Mouse (Mus musculus): ENCODE data around the gene Gpr12. TPM values are rescaled to one million over a fixed set of nuclear protein-coding genes. Genes with fewer than 3 reads are reported as not detected.
"Not testable (repeated sequence)": the region's sequence is repeated elsewhere in the genome, so short reads cannot be mapped to it uniquely, and the experiment has no call there.

Gpr12 gene
- polyA plus RNA-seq, 1 experiment from 2014 or later = 13.4 TPM

DNA sequence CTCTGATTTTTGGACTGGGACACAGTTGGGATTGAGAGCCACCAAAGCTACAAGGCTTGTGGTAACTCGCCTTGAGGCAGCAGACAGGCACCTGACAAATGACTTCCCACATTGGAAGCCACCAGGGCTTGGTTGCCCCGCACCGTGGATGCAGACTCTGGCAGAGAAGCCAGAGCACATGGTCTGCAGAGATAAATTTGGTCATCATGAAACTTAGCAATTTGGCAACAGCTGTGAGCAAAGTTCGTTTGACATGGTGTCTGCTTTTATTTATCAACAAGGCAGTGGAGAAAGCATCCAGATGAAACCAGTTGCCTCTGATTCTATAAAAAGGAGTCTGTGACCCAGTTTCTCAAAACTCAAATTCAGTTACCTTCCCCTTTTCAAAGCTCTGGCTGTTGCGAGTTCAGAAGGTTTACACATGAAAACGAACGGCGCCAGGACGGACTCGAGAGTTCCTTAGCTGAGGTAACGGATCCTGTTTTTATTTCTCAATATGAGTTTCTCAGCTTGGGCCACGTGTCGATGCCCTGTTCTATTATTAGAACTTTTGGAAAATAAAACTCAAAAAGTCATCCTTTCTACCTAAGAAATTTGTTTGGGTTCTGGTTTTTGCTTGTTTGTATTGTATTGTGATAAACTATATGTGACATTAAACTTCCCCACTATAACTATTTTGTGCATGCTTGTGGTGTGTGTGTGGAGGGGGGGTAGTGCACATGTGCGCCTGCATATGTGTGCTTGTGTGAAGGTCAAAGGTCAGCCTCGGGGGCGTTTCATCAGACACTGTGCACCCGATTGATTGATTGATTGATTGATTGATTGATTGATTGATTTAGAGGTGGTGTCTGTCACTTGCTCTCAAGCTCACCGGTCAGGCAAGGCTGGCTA, 11.8 kb upstream of the Gpr12 start:
- no peaks in the 10 kb centered on the region for H3K27me3 ChIP-seq (ENCODE audit: control insufficient read depth, insufficient read depth, low read length)
- H3K27ac ChIP-seq (replicated peaks; ENCODE audit: low read depth, low read length) = no peak overlapping the region
- 87% methylated on average over 18 of the region's 18 CpGs for WGBS
- no peaks in the 10 kb centered on the region for H3K4me1 ChIP-seq (ENCODE audit: control insufficient read depth, insufficient read depth, low read length)
- ATAC-seq (ENCODE audit: low FRiP score, low TSS enrichment) (no peak), DNase-seq (no peak)
- H3K4me2 ChIP-seq (ENCODE audit: low read length) = no peak overlapping the region
- H3K36me3 ChIP-seq (ENCODE audit: control insufficient read depth, insufficient read depth, low read length) = no peaks in the 10 kb centered on the region
- no peaks in the 10 kb centered on the region for H3K9me3 ChIP-seq (ENCODE audit: control insufficient read depth, low read length)
- no peak overlapping the region for H3K9ac ChIP-seq (replicated peaks; ENCODE audit: low read length)
- H3K4me3 ChIP-seq (replicated peaks; ENCODE audit: low read depth, low read length) = no peak overlapping the region

DNA sequence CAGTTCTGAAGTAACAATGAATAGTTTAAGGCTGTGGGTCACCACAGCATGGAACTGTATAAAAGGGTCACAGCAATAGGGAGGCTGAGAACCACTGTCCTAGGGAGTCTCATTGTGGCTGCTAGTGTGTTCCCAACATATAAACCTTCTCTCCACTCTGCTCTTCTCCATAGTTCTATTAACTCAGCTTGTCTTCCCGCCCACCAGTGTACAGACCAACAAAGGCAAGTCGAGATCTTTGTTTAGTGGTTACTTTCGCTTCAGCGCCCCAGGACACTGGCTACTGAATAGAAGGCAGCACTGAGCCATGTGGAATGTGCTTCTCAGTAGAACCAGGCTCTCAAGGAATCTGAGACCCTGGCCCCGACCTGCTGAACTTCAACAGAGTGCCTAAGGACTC, 7.5 kb upstream of the Gpr12 start:
- 13% methylated on average over 5 of the region's 5 CpGs for WGBS
- H3K4me3 ChIP-seq (replicated peaks; ENCODE audit: low read depth, low read length) = no peak overlapping the region
- 0 out of 2 replicates have a peak, but pooled peaks cover 5% of the 10 kb centered on the region for H3K27me3 ChIP-seq (ENCODE audit: control insufficient read depth, insufficient read depth, low read length)
- no peaks in the 10 kb centered on the region for H3K36me3 ChIP-seq (ENCODE audit: control insufficient read depth, insufficient read depth, low read length)
- H3K4me2 ChIP-seq (ENCODE audit: low read length) = no peak overlapping the region
- H3K27ac ChIP-seq (replicated peaks; ENCODE audit: low read depth, low read length) = no peak overlapping the region
- H3K9me3 ChIP-seq (ENCODE audit: control insufficient read depth, low read length) = no peaks in the 10 kb centered on the region
- no peak overlapping the region for H3K9ac ChIP-seq (replicated peaks; ENCODE audit: low read length)
- DNase-seq = no peak
- no peak for ATAC-seq (ENCODE audit: low FRiP score, low TSS enrichment)
- no peaks in the 10 kb centered on the region for H3K4me1 ChIP-seq (ENCODE audit: control insufficient read depth, insufficient read depth, low read length)

DNA sequence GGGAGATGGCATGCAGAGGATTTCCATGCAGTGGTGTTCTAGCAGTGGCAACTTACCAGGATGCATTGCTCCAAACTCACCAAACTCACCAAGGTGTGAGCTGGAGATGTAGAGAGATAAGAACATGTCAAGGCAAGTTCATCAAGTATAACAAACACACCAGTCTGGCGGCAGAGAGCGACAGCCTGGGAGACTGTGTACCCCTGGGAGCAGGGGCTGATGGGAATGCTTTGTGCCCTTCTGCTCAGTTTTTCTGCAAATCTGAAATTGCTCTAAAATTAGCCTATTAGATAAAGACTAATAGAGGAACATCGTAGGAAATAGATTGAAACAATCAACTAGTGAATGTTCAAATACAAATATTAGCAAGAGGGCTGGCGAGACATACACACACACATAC, 6.6 kb upstream of the Gpr12 start:
- no peak overlapping the region for H3K9ac ChIP-seq (replicated peaks; ENCODE audit: low read length)
- WGBS = 91% methylated on average over 4 of the region's 4 CpGs
- ATAC-seq (ENCODE audit: low FRiP score, low TSS enrichment) (no peak), DNase-seq (no peak)
- no peaks in the 10 kb centered on the region for H3K9me3 ChIP-seq (ENCODE audit: control insufficient read depth, low read length)
- peaks cover 9% of the 10 kb centered on the region; the same call in 1 of the 2 replicates for H3K27me3 ChIP-seq (ENCODE audit: control insufficient read depth, insufficient read depth, low read length)
- H3K36me3 ChIP-seq (ENCODE audit: control insufficient read depth, insufficient read depth, low read length) = no peaks in the 10 kb centered on the region
- H3K4me1 ChIP-seq (ENCODE audit: control insufficient read depth, insufficient read depth, low read length) = no peaks in the 10 kb centered on the region
- no peak overlapping the region for H3K4me2 ChIP-seq (ENCODE audit: low read length)
- no peak overlapping the region for H3K27ac ChIP-seq (replicated peaks; ENCODE audit: low read depth, low read length)
- no peak overlapping the region for H3K4me3 ChIP-seq (replicated peaks; ENCODE audit: low read depth, low read length)

DNA sequence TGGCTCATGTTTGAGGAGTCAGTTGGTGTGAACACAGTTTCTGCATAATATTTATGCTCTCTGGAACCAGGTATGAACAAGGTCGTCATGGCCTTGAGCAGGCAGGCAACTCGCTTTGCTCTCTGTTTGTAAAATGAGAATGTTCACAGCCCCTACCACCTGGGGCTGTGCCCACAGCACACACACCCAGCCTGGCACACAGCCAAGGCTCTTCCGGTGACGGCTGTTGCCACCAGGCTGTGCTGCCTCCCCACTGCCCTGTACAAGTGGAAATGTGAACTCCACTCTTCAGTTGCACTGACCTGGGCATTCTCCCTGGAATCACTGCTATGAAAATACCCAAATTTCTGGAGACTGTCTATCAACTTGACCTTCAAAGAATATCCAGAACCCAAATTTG, 5.9 kb upstream of the Gpr12 start:
- DNase-seq = peak; percentile 24
- Histone ChIP-seq H3K36me3 (ENCODE audit: control insufficient read depth, insufficient read depth, low read length) (no peaks in the 10 kb centered on the region), H3K4me1 (ENCODE audit: control insufficient read depth, insufficient read depth, low read length) (no peaks in the 10 kb centered on the region), H3K9ac (replicated peaks; ENCODE audit: low read length) (no peak overlapping the region), H3K9me3 (ENCODE audit: control insufficient read depth, low read length) (no peaks in the 10 kb centered on the region), H3K27me3 (ENCODE audit: control insufficient read depth, insufficient read depth, low read length) (peaks cover 15% of the 10 kb centered on the region), H3K4me3 (replicated peaks; ENCODE audit: low read depth, low read length) (no peak overlapping the region), H3K4me2 (ENCODE audit: low read length) (no peak overlapping the region), H3K27ac (replicated peaks; ENCODE audit: low read depth, low read length) (no peak overlapping the region)
- no peak for ATAC-seq (ENCODE audit: low FRiP score, low TSS enrichment)
- WGBS = 65% methylated on average over 4 of the region's 4 CpGs

DNA sequence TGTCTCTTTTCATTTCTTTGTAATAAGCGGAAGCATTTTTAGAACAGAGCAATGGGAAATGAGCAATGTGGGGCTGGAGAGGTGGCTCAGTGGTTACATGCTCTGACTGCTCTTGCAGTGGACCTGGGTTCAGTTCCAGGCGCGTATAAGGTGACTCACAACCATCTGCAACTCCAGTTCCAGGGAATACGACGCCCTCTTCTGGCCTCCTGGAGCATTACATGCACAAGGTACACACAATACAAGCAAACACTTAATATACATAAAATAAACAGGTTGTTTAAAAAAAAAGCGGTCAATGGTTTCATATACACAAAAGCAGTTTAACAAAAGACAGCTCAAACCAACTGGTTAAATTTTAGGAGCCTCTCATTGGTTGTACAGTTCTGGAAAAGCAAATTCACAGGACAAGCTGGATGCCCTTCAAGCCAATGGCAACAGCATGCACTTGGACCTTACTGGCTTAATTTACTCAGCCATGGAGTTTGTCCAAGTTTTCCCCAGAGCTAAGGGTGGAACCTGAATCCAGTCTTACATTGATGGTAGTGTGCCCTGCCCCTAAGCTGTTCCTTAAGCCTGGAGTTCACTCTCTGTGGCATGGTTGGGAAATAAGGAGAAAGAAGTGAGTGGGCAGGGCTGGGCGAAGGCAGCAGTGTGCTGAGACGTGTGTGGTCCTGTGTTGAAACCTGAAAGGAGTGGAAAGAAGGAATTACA, 1.5 kb upstream of the Gpr12 start:
- H3K27me3 ChIP-seq (ENCODE audit: control insufficient read depth, insufficient read depth, low read length) = peaks cover 31% of the 10 kb centered on the region
- H3K4me3 ChIP-seq (replicated peaks; ENCODE audit: low read depth, low read length) = no peak overlapping the region
- WGBS = 75% methylated on average over 8 of the region's 8 CpGs
- no peak overlapping the region for H3K9ac ChIP-seq (replicated peaks; ENCODE audit: low read length)
- H3K9me3 ChIP-seq (ENCODE audit: control insufficient read depth, low read length) = no peaks in the 10 kb centered on the region
- DNase-seq = no peak
- no peak for ATAC-seq (ENCODE audit: low FRiP score, low TSS enrichment)
- H3K27ac ChIP-seq (replicated peaks; ENCODE audit: low read depth, low read length) = no peak overlapping the region
- H3K36me3 ChIP-seq (ENCODE audit: control insufficient read depth, insufficient read depth, low read length) = no peaks in the 10 kb centered on the region
- no peak overlapping the region for H3K4me2 ChIP-seq (ENCODE audit: low read length)
- H3K4me1 ChIP-seq (ENCODE audit: control insufficient read depth, insufficient read depth, low read length) = no peaks in the 10 kb centered on the region

DNA sequence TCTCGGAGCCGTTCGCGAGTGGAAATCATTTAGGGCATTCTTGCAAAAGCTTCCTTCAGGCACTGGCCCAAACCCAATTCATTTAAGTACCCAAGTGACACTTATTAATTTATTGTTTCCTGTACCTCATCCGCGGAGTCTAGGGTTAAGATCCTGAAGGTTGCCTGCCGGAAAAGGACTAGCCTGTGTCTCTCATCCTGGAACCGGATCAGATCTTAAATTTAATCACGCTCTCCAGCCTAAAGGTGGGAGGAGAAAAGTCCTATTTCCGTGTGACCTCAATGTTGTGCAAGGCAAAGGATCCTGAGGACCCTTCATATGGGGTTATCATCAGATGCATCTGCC, 240 bp upstream of the Gpr12 start:
- ATAC-seq (ENCODE audit: low FRiP score, low TSS enrichment) (no peak), DNase-seq (no peak)

DNA sequence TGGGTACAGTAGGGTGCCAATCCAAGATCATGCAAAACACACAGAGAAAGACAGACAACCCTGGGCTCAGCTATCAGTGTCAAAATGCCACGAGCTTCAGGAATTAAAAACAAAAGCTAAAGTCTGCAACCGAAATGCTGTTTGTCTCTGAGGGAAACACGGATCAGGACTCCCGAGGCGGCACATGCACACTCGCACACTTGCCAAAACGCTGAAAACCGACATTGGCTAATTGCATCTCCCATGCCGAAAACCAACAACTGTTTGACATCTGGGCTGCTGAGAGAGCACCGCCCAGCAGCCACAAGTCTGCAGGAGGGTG, 922 bp downstream of the Gpr12 start:
- peak overlapping the region; percentile 78 for H3K9ac ChIP-seq (replicated peaks; ENCODE audit: low read length)
- H3K4me2 ChIP-seq (ENCODE audit: low read length) = peak overlapping the region; percentile 85
- ATAC-seq (ENCODE audit: low FRiP score, low TSS enrichment) (no peak), DNase-seq (peak; percentile 53)
- WGBS = 6% methylated on average over 10 of the region's 10 CpGs
- H3K9me3 ChIP-seq (ENCODE audit: control insufficient read depth, low read length) = no peaks in the 10 kb centered on the region
- peak overlapping the region; percentile 61 for H3K4me3 ChIP-seq (replicated peaks; ENCODE audit: low read depth, low read length)
- H3K4me1 ChIP-seq (ENCODE audit: control insufficient read depth, insufficient read depth, low read length) = no peaks in the 10 kb centered on the region
- H3K27me3 ChIP-seq (ENCODE audit: control insufficient read depth, insufficient read depth, low read length) = peaks cover 26% of the 10 kb centered on the region
- H3K27ac ChIP-seq (replicated peaks; ENCODE audit: low read depth, low read length) = no peak overlapping the region
- no peaks in the 10 kb centered on the region for H3K36me3 ChIP-seq (ENCODE audit: control insufficient read depth, insufficient read depth, low read length)

More for the DNA sequence above, 240 bp upstream of the Gpr12 start:
- Histone ChIP-seq H3K4me1 (ENCODE audit: control insufficient read depth, insufficient read depth, low read length) (no peaks in the 10 kb centered on the region), H3K9ac (replicated peaks; ENCODE audit: low read length) (peak overlapping the region; percentile 78), H3K4me2 (ENCODE audit: low read length) (peak overlapping the region; percentile 85), H3K9me3 (ENCODE audit: control insufficient read depth, low read length) (no peaks in the 10 kb centered on the region), H3K27me3 (ENCODE audit: control insufficient read depth, insufficient read depth, low read length) (peaks cover 31% of the 10 kb centered on the region), H3K4me3 (replicated peaks; ENCODE audit: low read depth, low read length) (peak overlapping the region; percentile 61), H3K36me3 (ENCODE audit: control insufficient read depth, insufficient read depth, low read length) (no peaks in the 10 kb centered on the region), H3K27ac (replicated peaks; ENCODE audit: low read depth, low read length) (no peak overlapping the region)
- 12% methylated on average over 10 of the region's 10 CpGs for WGBS

DNA sequence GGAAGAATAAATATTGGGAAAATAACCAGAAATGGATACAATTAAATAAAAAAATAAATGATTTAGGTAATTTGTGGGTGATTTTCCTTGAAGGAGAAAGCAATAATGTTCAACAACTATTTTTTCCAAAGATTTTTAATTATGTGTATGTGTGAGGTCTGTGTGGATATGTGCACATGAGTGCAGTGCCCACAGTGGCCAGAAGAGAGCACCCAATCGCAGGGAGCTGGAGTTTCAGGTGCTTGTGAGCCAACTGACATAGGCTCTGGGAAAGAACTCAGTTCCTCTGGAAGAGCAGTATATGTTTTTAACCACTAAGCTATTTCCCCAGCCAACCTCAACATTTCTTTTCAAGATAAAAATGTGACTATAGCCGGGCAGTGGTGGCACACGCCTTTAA, 8.4 kb downstream of the Gpr12 start:
- ATAC-seq (ENCODE audit: low FRiP score, low TSS enrichment) = no peak
- 94% methylated on average over 3 of the region's 3 CpGs for whole genome bisulfite sequencing
- H3K9ac ChIP-seq (replicated peaks; ENCODE audit: low read length) = no peak overlapping the region
- no peaks in the 10 kb centered on the region for H3K36me3 ChIP-seq (ENCODE audit: control insufficient read depth, insufficient read depth, low read length)
- no peaks in the 10 kb centered on the region for H3K4me1 ChIP-seq (ENCODE audit: control insufficient read depth, insufficient read depth, low read length)
- no peak overlapping the region for H3K4me2 ChIP-seq (ENCODE audit: low read length)
- H3K4me3 ChIP-seq (replicated peaks; ENCODE audit: low read depth, low read length) = no peak overlapping the region
- no peak for DNase-seq
- H3K27me3 ChIP-seq (ENCODE audit: control insufficient read depth, insufficient read depth, low read length) = no peaks in the 10 kb centered on the region
- no peak overlapping the region for H3K27ac ChIP-seq (replicated peaks; ENCODE audit: low read depth, low read length)
- H3K9me3 ChIP-seq (ENCODE audit: control insufficient read depth, low read length) = no peaks in the 10 kb centered on the region

DNA sequence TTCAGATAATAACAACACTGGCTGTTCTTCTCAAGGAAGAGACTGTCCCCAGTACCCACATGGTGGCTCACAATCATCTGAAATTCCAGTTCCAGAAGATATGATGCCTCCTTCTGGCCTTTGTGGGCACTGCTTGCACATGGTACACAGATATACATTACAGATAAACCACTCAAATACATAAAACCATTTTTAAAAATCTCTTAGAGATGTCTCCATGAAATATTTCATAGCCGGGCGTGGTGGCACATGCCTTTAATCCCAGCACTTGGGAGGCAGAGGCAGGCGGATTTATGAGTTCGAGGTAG, 12.3 kb downstream of the Gpr12 start:
- H3K9me3 ChIP-seq (ENCODE audit: control insufficient read depth, low read length); ATAC-seq (ENCODE audit: low FRiP score, low TSS enrichment); H3K27me3 ChIP-seq (ENCODE audit: control insufficient read depth, insufficient read depth, low read length); H3K4me3 ChIP-seq (replicated peaks; ENCODE audit: low read depth, low read length); DNase-seq; H3K4me1 ChIP-seq (ENCODE audit: control insufficient read depth, insufficient read depth, low read length); H3K27ac ChIP-seq (replicated peaks; ENCODE audit: low read depth, low read length); H3K9ac ChIP-seq (replicated peaks; ENCODE audit: low read length); H3K4me2 ChIP-seq (ENCODE audit: low read length); H3K36me3 ChIP-seq (ENCODE audit: control insufficient read depth, insufficient read depth, low read length): not testable (repeated sequence)
- 90% methylated on average over 4 of the region's 4 CpGs for WGBS
